Mouse (Mus musculus): Measurements from ENCODE around the gene Snph. TPM values are rescaled to one million over a fixed set of nuclear protein-coding genes. Genes with fewer than 3 reads are reported as not detected.
A peak's percentile ranks its signal among the peaks of the same experiment; 100 is the strongest.

Gene Snph
- polyA plus RNA-seq, 1 experiment from 2014 or later = not detected

GRCm38 (mm10) chr2:151585934-151586333, 46.5 kb downstream of the Snph start:
- Histone ChIP-seq H3K9ac (replicated peaks) (no peak overlapping the region), H3K36me3 (replicated peaks; ENCODE audit: insufficient read depth, low read length) (no peaks in the 10 kb centered on the region), H3K27ac (ENCODE audit: low read depth) (no peak overlapping the region), H3K4me3 (ENCODE audit: low read depth, low read length) (no peak overlapping the region), H3K9me3 (ENCODE audit: low read length) (no peaks in the 10 kb centered on the region), H3K27me3 (ENCODE audit: insufficient read depth, low read length) (no peaks in the 10 kb centered on the region), H3K4me2 (ENCODE audit: low read depth, low read length) (no peak overlapping the region), H3K4me1 (ENCODE audit: insufficient read depth) (no peaks in the 10 kb centered on the region)
- no peak for ATAC-seq
- TF ChIP-seq EP300 (IDR thresholded peaks at IDR 0.05; ENCODE audit: low read depth) (no peak), CTCF (IDR thresholded peaks at IDR 0.05; ENCODE audit: low read depth) (peak; percentile 54)
- WGBS (ENCODE audit: insufficient replicate concordance) = 46% methylated on average over 3 of the region's 3 CpGs
- no peak for DNase-seq

- TF ChIP-seq EP300 (IDR thresholded peaks at IDR 0.05; ENCODE audit: low read depth) (no peak), CTCF (IDR thresholded peaks at IDR 0.05; ENCODE audit: low read depth) (no peak)
- DNase-seq (no peak), ATAC-seq (no peak)
- Histone ChIP-seq H3K27ac (ENCODE audit: low read depth) (no peak overlapping the region), H3K9ac (replicated peaks) (no peak overlapping the region), H3K27me3 (ENCODE audit: insufficient read depth, low read length) (no peaks in the 10 kb centered on the region), H3K9me3 (ENCODE audit: low read length) (no peaks in the 10 kb centered on the region), H3K36me3 (replicated peaks; ENCODE audit: insufficient read depth, low read length) (no peaks in the 10 kb centered on the region), H3K4me1 (ENCODE audit: insufficient read depth) (peaks cover 9% of the 10 kb centered on the region), H3K4me2 (ENCODE audit: low read depth, low read length) (no peak overlapping the region), H3K4me3 (ENCODE audit: low read depth, low read length) (no peak overlapping the region)
- WGBS (ENCODE audit: insufficient replicate concordance) = 17% methylated on average over 1 of the region's 1 CpGs
These were observed 51.4 kb downstream of the Snph start for GRCm38 (mm10) chr2:151580945-151581344.

- no peak overlapping the region for H3K4me3 ChIP-seq (ENCODE audit: low read depth, low read length)
- no peak for TF ChIP-seq CTCF (IDR thresholded peaks at IDR 0.05; ENCODE audit: low read depth)
- TF ChIP-seq EP300 (IDR thresholded peaks at IDR 0.05; ENCODE audit: low read depth) = no peak
- H3K9ac ChIP-seq (replicated peaks) = no peak overlapping the region
- no peaks in the 10 kb centered on the region for H3K36me3 ChIP-seq (replicated peaks; ENCODE audit: insufficient read depth, low read length)
- no peaks in the 10 kb centered on the region for H3K27me3 ChIP-seq (ENCODE audit: insufficient read depth, low read length)
- 70% methylated on average over 4 of the region's 4 CpGs for WGBS (ENCODE audit: insufficient replicate concordance)
- DNase-seq (no peak), ATAC-seq (no peak)
- H3K4me2 ChIP-seq (ENCODE audit: low read depth, low read length) = no peak overlapping the region
- peaks cover 14% of the 10 kb centered on the region for H3K4me1 ChIP-seq (ENCODE audit: insufficient read depth)
- no peak overlapping the region for H3K27ac ChIP-seq (ENCODE audit: low read depth)
- no peaks in the 10 kb centered on the region for H3K9me3 ChIP-seq (ENCODE audit: low read length)
These were observed 53.2 kb downstream of the Snph start for GRCm38 (mm10) chr2:151579183-151579582.

- peak; percentile 70 for DNase-seq
- no peaks in the 10 kb centered on the region for H3K27me3 ChIP-seq (ENCODE audit: insufficient read depth, low read length)
- TF ChIP-seq CTCF (IDR thresholded peaks at IDR 0.05; ENCODE audit: low read depth) = no peak
- peak; percentile 15; the same call in 1 of the 2 replicates for TF ChIP-seq EP300 (IDR thresholded peaks at IDR 0.05; ENCODE audit: low read depth)
- H3K4me3 ChIP-seq (ENCODE audit: low read depth, low read length) = peak overlapping the region; percentile 49
- peak overlapping the region; percentile 51; the same call in 1 of the 2 replicates for H3K27ac ChIP-seq (ENCODE audit: low read depth)
- H3K4me2 ChIP-seq (ENCODE audit: low read depth, low read length) = peak overlapping the region; percentile 79
- WGBS (ENCODE audit: insufficient replicate concordance) = 2% methylated on average over 38 of the region's 38 CpGs
- peak; percentile 89 for ATAC-seq
- H3K9me3 ChIP-seq (ENCODE audit: low read length) = no peaks in the 10 kb centered on the region
- peaks cover 14% of the 10 kb centered on the region for H3K4me1 ChIP-seq (ENCODE audit: insufficient read depth)
- no peaks in the 10 kb centered on the region for H3K36me3 ChIP-seq (replicated peaks; ENCODE audit: insufficient read depth, low read length)
- peak overlapping the region; percentile 51; the same call in 1 of the 2 replicates for H3K9ac ChIP-seq (replicated peaks)
These were observed 56.5 kb downstream of the Snph start for GRCm38 (mm10) chr2:151575699-151576389.

- Histone ChIP-seq H3K4me1 (ENCODE audit: insufficient read depth) (peaks cover 14% of the 10 kb centered on the region), H3K27ac (ENCODE audit: low read depth) (no peak overlapping the region), H3K4me3 (ENCODE audit: low read depth, low read length) (peak overlapping the region; percentile 49), H3K4me2 (ENCODE audit: low read depth, low read length) (peak overlapping the region; percentile 79), H3K27me3 (ENCODE audit: insufficient read depth, low read length) (no peaks in the 10 kb centered on the region), H3K36me3 (replicated peaks; ENCODE audit: insufficient read depth, low read length) (no peaks in the 10 kb centered on the region), H3K9me3 (ENCODE audit: low read length) (no peaks in the 10 kb centered on the region), H3K9ac (replicated peaks) (no peak overlapping the region; the same call in 1 of the 2 replicates)
- WGBS (ENCODE audit: insufficient replicate concordance) = 26% methylated on average over 7 of the region's 7 CpGs
- no peak for DNase-seq
- TF ChIP-seq EP300 (IDR thresholded peaks at IDR 0.05; ENCODE audit: low read depth) = no peak
- peak; percentile 53 for TF ChIP-seq CTCF (IDR thresholded peaks at IDR 0.05; ENCODE audit: low read depth)
- ATAC-seq = no peak
These were observed 57.2 kb downstream of the Snph start for GRCm38 (mm10) chr2:151575119-151575698.

- Histone ChIP-seq H3K9me3 (ENCODE audit: low read length) (no peaks in the 10 kb centered on the region), H3K4me1 (ENCODE audit: insufficient read depth) (peaks cover 14% of the 10 kb centered on the region), H3K27ac (ENCODE audit: low read depth) (no peak overlapping the region), H3K9ac (replicated peaks) (no peak overlapping the region), H3K4me2 (ENCODE audit: low read depth, low read length) (no peak overlapping the region), H3K36me3 (replicated peaks; ENCODE audit: insufficient read depth, low read length) (no peaks in the 10 kb centered on the region), H3K4me3 (ENCODE audit: low read depth, low read length) (no peak overlapping the region), H3K27me3 (ENCODE audit: insufficient read depth, low read length) (no peaks in the 10 kb centered on the region)
- TF ChIP-seq EP300 (IDR thresholded peaks at IDR 0.05; ENCODE audit: low read depth) (no peak), CTCF (IDR thresholded peaks at IDR 0.05; ENCODE audit: low read depth) (no peak)
- WGBS (ENCODE audit: insufficient replicate concordance) = 63% methylated on average over 5 of the region's 5 CpGs
- no peak for ATAC-seq
- no peak for DNase-seq
These were observed 57.8 kb downstream of the Snph start for GRCm38 (mm10) chr2:151574607-151575006.
